Mouse (Mus musculus) bone marrow macrophage, adult 2 months (primary cell): ENCODE measurements around the gene Tle1.

ENCODE experiments used
- CTCF ChIP-seq: IDR thresholded peaks from 2 replicates; pipeline ENCODE4 v1.5.1; 2012; ENCODE audit warnings: low read depth, mild to moderate bottlenecking, low read length, moderate library complexity
- POLR2A ChIP-seq: IDR thresholded peaks from 2 replicates; pipeline ENCODE4 v1.6.1; 2012; ENCODE audit warnings: mild to moderate bottlenecking, low read depth, low read length, borderline replicate concordance

DNA sequence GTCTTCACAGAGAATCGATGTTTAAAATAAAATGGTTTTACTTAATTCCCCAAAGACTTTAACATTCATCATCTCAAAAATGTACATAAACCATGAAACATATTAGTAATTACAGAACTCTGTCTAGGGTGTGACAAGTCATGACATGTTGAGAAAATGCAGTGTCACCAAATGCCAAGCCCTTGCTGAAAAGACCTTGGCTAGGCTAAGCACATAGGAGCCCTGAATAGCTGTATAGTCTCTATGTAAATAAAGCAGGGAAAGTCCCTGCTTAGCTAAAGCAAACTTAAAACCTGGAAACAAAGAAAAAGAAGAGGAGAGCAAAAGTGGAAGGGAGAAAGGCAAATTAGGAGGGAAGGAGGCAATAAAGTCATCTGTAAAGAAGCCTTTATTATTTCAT is 24.8 kb downstream of the Tle1 start:
- TF ChIP-seq POLR2A (no peak), CTCF (no peak)
